ENCODE assay signal across 27 mouse cellular contexts in genomic region chr7:58718556-58718955, GRCm38 (mm10).
A peak's percentile ranks its signal among the peaks of the same experiment; 100 is the strongest.
DNase-seq lines count a peak whose midpoint lies in the region; ATAC-seq and TF ChIP-seq lines count a peak whose summit lies in the region.
"Had no signal": no experiment of that assay in that cellular context is flagged by ENCODE, and none has a peak within 500 bp of the region (broad histone marks: within the 10 kb centered on the region; RNA-seq: fewer than 3 reads in every experiment).

No protein-coding gene starts in this region.

- H3K27me3 ChIP-seq in kidney, postnatal 0 days (ENCODE audit: insufficient read depth, low read length) = no peaks in the 10 kb centered on the region
- H3K27me3 ChIP-seq: CH12.LX; forebrain, embryonic 13.5 days; hindbrain, embryonic 13.5 days; limb, embryonic 15.5 days; liver, embryonic 15.5 days had no signal

- TF ChIP-seq CTCF in kidney, postnatal 0 days (IDR thresholded peaks at IDR 0.05; ENCODE audit: low read depth) = no peak

- no peaks in the 10 kb centered on the region for H3K36me3 ChIP-seq in kidney, postnatal 0 days (ENCODE audit: insufficient read depth, low read length)
- H3K36me3 ChIP-seq: G1E; hindbrain, embryonic 13.5 days; limb, embryonic 15.5 days; liver, embryonic 15.5 days; midbrain, embryonic 10.5 days had no signal

- no peaks in the 10 kb centered on the region for H3K9me3 ChIP-seq in kidney, postnatal 0 days (replicated peaks; ENCODE audit: low read length)
- H3K9me3 ChIP-seq: forebrain, embryonic 13.5 days; hindbrain, embryonic 13.5 days; limb, embryonic 15.5 days; liver, embryonic 15.5 days; midbrain, embryonic 10.5 days had no signal

- 0 out of 2 replicates have a peak, but pooled peaks cover 10% of the 10 kb centered on the region for H3K4me1 ChIP-seq in kidney, postnatal 0 days (replicated peaks; ENCODE audit: insufficient read depth, low read length)
- H3K4me1 ChIP-seq: forebrain, embryonic 13.5 days; hindbrain, embryonic 13.5 days; liver, embryonic 15.5 days; midbrain, embryonic 10.5 days had no signal

- no peak overlapping the region for H3K4me2 ChIP-seq in kidney, postnatal 0 days (ENCODE audit: low read length)
- H3K4me2 ChIP-seq: forebrain, embryonic 13.5 days; heart, embryonic 11.5 days; hindbrain, embryonic 13.5 days; limb, embryonic 15.5 days; liver, embryonic 15.5 days had no signal

- WGBS in kidney, postnatal 0 days = 82% methylated on average over 2 of the region's 2 CpGs

- DNase-seq in heart, adult 18-20 months = peak; percentile 31 to 38
- no peak for DNase-seq in heart, postnatal 25 days (ENCODE audit: low spot score)
- DNase-seq in kidney, postnatal 0 days (ENCODE audit: low spot score) = no peak
- DNase-seq in kidney, adult 18-20 months = no peak
- peak; percentile 5 for DNase-seq in retina, postnatal 1 day
- no peak for DNase-seq in retina, embryonic 14.5 days (ENCODE audit: low spot score)
- DNase-seq in skeletal muscle tissue, adult 2 months (ENCODE audit: low read depth, low spot score) = peak; percentile 30
- no peak for DNase-seq in adrenal gland, adult (ENCODE audit: inconsistent age in 2 of 2, low spot score in 1 of 2)
- DNase-seq: adrenal gland, postnatal 25 days; B cell, adult 2 months; cerebellum, adult 11-12 months; cerebellum, postnatal 14 days; gastrocnemius, postnatal 25 days; kidney, adult 11 months; kidney, postnatal 36 days; layer of hippocampus, adult 9-11 months; left cerebral cortex, postnatal 4 days; right cerebral cortex, postnatal 25 days had no signal

- no peak overlapping the region for H3K4me3 ChIP-seq in kidney, postnatal 0 days (replicated peaks; ENCODE audit: low read depth, low read length)
- H3K4me3 ChIP-seq: forebrain, embryonic 13.5 days; hindbrain, embryonic 13.5 days; limb, embryonic 15.5 days; liver, embryonic 15.5 days; midbrain, embryonic 10.5 days had no signal

- H3K9ac ChIP-seq in kidney, postnatal 0 days (ENCODE audit: low read depth, low read length) = no peak overlapping the region
- H3K9ac ChIP-seq: forebrain, embryonic 13.5 days; hindbrain, embryonic 13.5 days; limb, embryonic 15.5 days; liver, embryonic 15.5 days had no signal

- intact Hi-C loops in heart, postnatal 25 days (cut with DNase I) = no loop called here

- 0 out of 2 replicates have a peak overlapping the region, but pooled peaks have one; percentile 11 for H3K27ac ChIP-seq in kidney, postnatal 0 days
- H3K27ac ChIP-seq: forebrain, embryonic 13.5 days; hindbrain, embryonic 13.5 days; limb, embryonic 15.5 days; liver, embryonic 15.5 days; midbrain, embryonic 10.5 days had no signal

- no peak for ATAC-seq in kidney, postnatal 0 days (replicated peaks; ENCODE audit: low FRiP score, low read depth)
- ATAC-seq: activated CD4-positive, CD25-positive, alpha-beta regulatory T cell, adult 4 months; forebrain, embryonic 13.5 days had no signal

Comparison
In these comparisons a context has a peak if more than half of its experiments do, and no peak if none do; other contexts are left out.
1. DNase-seq: peak in heart, adult 18-20 months (2 of 2), retina, postnatal 1 day (single experiment) and skeletal muscle tissue, adult 2 months (single experiment); none in heart, postnatal 25 days (single experiment), kidney, postnatal 0 days (single experiment), kidney, adult 18-20 months (single experiment), retina, embryonic 14.5 days (single experiment) and adrenal gland, adult (0 of 2).